Mouse (Mus musculus) CD8-positive naive resting alpha-beta T cell, adult 2 months (primary cell): ENCODE measurements around the gene Ahdc1.

Experiments
- DNase-seq, 2 experiments: peaks; one replicate each; pipeline ENCODE4 v3.0.0; 2022; ENCODE audit warnings: low read depth in 2 of 2, low spot score in 2 of 2

Ahdc1 gene

GRCm38 (mm10) chr4:133016677-133017415 is 5.8 kb downstream of the Ahdc1 start:
- DNase-seq = no peak

GRCm38 (mm10) chr4:133017597-133018262 is 6.7 kb downstream of the Ahdc1 start:
- no peak for DNase-seq

GRCm38 (mm10) chr4:133018263-133018798 is 7.3 kb downstream of the Ahdc1 start:
- no peak for DNase-seq

- no peak for DNase-seq
Measured at GRCm38 (mm10) chr4:133020721-133021120, 9.7 kb downstream of the Ahdc1 start.

DNA sequence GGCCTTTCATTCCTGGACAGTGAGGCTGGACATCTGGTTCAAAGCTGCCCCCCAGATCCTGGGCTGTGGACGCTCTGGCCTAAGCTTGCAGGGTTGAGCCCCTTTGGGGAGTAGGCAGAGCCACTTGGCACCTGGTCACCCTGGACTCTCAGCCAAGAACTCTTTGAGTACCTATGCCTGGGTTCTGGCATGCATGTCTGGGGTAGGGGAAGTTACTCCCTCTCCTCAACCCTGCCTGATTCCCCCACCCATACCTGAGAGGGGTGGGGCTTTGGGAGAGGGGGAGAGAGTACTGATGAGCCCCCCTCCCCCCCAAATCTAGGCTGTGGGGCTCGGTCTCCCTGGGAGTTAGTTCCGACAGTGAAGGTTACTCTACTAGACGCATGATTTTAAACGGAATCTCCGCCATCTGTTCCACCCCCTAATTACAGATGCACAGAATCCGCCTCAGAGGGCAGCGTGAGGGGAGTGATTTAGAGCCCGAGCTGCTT is 10.2 kb downstream of the Ahdc1 start:
- DNase-seq = no peak

GRCm38 (mm10) chr4:133022217-133022616 is 11.2 kb downstream of the Ahdc1 start:
- no peak for DNase-seq

DNA sequence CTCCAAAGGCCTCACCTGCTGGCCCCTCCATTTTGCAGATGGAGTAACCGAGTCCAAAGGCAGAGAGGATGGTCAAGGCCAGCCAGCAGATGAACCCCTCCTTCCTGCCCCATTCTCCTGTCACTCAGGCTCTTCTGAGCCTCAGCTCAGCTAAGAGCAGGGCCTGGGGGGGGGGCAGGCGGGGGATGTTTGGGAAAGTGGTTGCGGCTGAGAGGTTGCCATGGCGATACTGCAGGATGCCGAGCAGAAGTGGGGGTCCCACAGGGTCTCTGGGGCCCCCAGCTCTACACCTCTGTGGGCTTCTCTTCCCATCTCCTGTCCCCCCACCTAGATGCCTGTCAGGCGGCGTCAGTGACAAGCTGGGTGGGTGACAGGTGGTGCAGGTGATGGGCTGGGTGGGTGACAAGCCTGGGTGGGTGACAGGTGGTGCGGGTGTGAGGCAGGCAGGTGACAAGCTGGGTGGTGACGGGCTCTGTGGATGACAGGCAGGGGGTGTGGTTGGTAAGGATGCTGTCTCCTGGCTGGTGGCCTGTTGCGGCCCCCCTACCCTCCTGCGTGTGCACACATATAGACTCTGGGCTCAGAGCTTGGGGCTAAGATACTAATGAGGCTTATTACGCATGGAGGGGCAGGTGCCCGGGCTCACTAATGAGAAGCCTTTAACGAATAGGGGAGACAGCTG is 12.0 kb downstream of the Ahdc1 start:
- no peak for DNase-seq

- no peak for DNase-seq
Measured at GRCm38 (mm10) chr4:133023636-133024035, 12.6 kb downstream of the Ahdc1 start.

- no peak for DNase-seq
Measured at GRCm38 (mm10) chr4:133024404-133024803, 13.3 kb downstream of the Ahdc1 start.

DNA sequence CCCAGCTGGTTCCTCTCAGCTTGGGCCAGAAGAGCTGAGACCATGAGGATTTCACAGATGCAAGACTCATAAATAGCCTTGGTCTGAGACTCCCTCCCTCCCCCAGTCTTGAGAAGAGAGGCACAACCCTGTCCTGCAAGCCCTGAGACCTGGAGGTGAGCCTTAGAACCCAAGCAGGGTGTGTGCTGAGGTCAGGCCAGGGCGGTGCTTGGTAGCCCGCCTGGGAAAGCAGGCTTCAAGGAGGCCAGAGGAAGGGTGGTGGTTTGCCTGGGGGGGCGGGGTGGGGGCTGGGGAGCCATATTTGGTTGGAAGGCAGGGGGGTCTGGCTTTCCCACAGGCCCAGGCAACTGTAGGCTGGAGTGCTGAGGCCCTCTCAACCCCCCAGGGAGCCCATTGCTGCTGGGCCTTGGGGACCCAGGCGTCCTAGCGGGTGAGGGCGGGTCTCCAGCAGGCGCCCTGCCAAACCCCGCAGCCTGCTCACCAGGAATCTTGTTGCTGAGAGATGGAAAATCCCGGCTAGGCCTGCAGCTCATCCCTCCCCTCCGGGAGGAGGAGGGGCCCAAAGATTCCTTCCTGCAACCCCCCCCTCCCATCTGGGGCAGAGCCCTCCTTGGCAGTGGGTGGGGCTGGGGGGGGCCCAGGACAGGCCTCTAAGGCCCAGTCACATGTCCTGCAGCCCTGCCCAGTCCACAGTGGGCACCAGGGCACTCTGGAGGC is 14.1 kb downstream of the Ahdc1 start:
- DNase-seq = no peak

DNA sequence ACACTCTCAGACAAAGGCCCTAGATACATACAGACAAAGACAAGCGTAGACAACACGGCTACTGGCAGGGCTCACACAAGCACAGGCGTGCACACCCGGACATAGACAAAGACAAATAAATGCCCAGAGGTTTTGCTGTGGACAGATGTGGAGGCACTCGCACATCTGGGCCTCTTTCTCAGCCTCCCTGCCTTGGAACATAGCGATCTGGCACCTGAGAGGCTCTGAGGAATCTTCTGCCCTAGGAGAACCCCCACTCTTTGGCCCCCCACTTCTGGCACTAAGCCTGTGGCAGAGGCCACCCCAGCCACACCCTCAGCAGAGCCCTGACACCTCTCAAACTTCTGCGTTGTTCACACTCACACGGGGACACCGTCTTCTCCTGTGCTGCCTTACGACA is 15.2 kb downstream of the Ahdc1 start:
- DNase-seq = no peak

- no peak for DNase-seq
Measured at GRCm38 (mm10) chr4:133026826-133027375, 15.8 kb downstream of the Ahdc1 start.

- DNase-seq = no peak
Measured at GRCm38 (mm10) chr4:133027721-133028120, 16.7 kb downstream of the Ahdc1 start.

GRCm38 (mm10) chr4:133028193-133028592 is 17.1 kb downstream of the Ahdc1 start:
- no peak for DNase-seq

GRCm38 (mm10) chr4:133028875-133029274 is 17.8 kb downstream of the Ahdc1 start:
- no peak for DNase-seq

DNA sequence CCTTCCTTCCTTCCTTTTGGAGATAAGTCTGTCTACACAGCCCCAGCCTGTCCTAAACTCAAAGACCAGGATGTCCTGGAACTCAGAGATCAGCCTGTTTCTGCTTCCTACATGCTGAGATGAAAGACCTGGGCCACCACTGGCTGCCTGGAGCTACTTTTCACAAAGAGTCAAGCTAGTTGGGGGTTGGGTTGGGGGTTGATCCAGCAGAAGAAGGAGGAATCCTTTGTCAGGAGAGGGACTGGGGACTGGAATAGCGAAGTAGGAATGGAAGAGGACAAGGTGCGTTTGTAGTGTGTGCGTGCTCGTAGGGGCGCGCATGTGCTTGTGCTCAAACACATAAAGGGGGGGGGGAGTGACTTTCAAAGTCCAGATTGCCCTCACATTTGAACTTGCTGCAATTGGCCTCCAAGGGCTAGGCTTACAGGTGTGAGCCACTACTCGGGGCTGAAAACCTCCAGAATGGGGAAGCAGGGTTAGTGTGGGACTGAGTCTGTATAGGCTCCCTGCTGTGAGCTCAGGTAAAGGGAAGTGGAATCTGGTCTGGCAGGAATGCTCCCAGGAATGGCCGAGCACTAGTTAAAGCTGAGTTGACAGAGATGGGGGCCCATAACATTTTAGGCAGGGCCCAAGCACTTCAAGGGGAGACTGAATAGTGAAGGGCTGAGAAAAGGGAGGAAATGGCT is 21.5 kb downstream of the Ahdc1 start:
- no peak for DNase-seq

GRCm38 (mm10) chr4:133034478-133034877 is 23.4 kb downstream of the Ahdc1 start:
- DNase-seq = no peak

GRCm38 (mm10) chr4:133035446-133035845 is 24.4 kb downstream of the Ahdc1 start:
- DNase-seq = no peak

GRCm38 (mm10) chr4:133035946-133036345 is 24.9 kb downstream of the Ahdc1 start:
- DNase-seq = no peak

DNA sequence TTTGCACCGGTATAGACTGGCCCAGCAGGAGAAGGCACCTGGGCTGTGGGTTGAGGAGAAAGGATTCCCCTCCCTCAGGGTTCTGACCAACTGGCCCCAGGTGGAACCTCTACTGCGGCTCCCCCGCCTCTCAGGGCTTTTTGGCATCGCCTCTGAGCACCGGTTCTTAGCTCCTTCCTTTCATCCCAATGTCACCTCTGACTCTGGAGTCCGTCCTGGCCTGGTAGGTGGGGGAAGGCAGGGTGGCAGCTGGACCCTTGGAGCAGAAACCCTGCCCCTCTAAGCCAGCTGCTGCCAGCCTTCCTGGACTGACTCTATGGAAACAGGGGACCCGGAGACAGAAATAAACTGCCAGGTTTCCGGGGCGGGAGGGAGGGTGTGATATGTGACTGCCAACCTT is 26.2 kb downstream of the Ahdc1 start:
- DNase-seq = no peak
